Mouse (Mus musculus): ENCODE measurements around the gene Zbtb4. TPM values are rescaled to one million over a fixed set of nuclear protein-coding genes. Genes with fewer than 3 reads are reported as not detected.
"Not testable (repeated sequence)": the region's sequence is repeated elsewhere in the genome, so short reads cannot be mapped to it uniquely, and the experiment has no call there.

Gene Zbtb4
- 2.3 and 2.4 TPM in 2 replicates for polyA plus RNA-seq (2016; fragmentation: Nextera tagmentation; extraction: Ambion mirVana)

GRCm38 (mm10) chr11:69765221-69766125 lies at the start of gene Zbtb4:
Gene Zbtb4, plus strand, starts transcription at chr11:69765912.
- peak; percentile 74 for ATAC-seq (ENCODE audit: low FRiP score)
- no peaks in the 10 kb centered on the region for H3K36me3 ChIP-seq
- H3K4me1 ChIP-seq: peaks cover 25% of the 10 kb centered on the region
- no peaks in the 10 kb centered on the region for H3K27me3 ChIP-seq
- WGBS: 25% methylated on average over 33 of the region's 55 CpGs
- H3K4me3 ChIP-seq: peak within 1 kb of the TSS; percentile 82
- peak within 1 kb of the TSS; percentile 81 for H3K4me2 ChIP-seq (replicated peaks)
- peak within 1 kb of the TSS; percentile 85 for H3K27ac ChIP-seq
- peak within 1 kb of the TSS; percentile 94 for H3K9ac ChIP-seq
- H3K9me3 ChIP-seq (replicated peaks): no peaks in the 10 kb centered on the region

GRCm38 (mm10) chr11:69715929-69716328 lies 49.8 kb upstream of the Zbtb4 start:
- Histone ChIP-seq H3K4me2 (replicated peaks) (no peak overlapping the region), H3K27me3 (0 out of 2 replicates have a peak, but pooled peaks cover 2% of the 10 kb centered on the region), H3K36me3 (no peaks in the 10 kb centered on the region), H3K9me3 (replicated peaks) (no peaks in the 10 kb centered on the region), H3K27ac (no peak overlapping the region), H3K4me3 (no peak overlapping the region), H3K4me1 (peaks cover 12% of the 10 kb centered on the region), H3K9ac (no peak overlapping the region)
- ATAC-seq (ENCODE audit: low FRiP score): no peak
- 21% methylated on average over 5 of the region's 5 CpGs for WGBS

GRCm38 (mm10) chr11:69716953-69717352 lies 48.8 kb upstream of the Zbtb4 start:
- no peak overlapping the region for H3K4me2 ChIP-seq (replicated peaks)
- no peak overlapping the region for H3K9ac ChIP-seq
- H3K4me3 ChIP-seq: no peak overlapping the region
- 59% methylated on average over 4 of the region's 4 CpGs for WGBS
- H3K27ac ChIP-seq: no peak overlapping the region
- no peaks in the 10 kb centered on the region for H3K36me3 ChIP-seq
- 0 out of 2 replicates have a peak, but pooled peaks cover 2% of the 10 kb centered on the region for H3K27me3 ChIP-seq
- no peaks in the 10 kb centered on the region for H3K9me3 ChIP-seq (replicated peaks)
- peaks cover 12% of the 10 kb centered on the region for H3K4me1 ChIP-seq
- no peak for ATAC-seq (ENCODE audit: low FRiP score)

GRCm38 (mm10) chr11:69718661-69719060 lies 47.1 kb upstream of the Zbtb4 start:
- no peak for ATAC-seq (ENCODE audit: low FRiP score)
- whole genome bisulfite sequencing: 29% methylated on average over 15 of the region's 15 CpGs
- Histone ChIP-seq H3K27ac (no peak overlapping the region), H3K9me3 (replicated peaks) (no peaks in the 10 kb centered on the region), H3K27me3 (0 out of 2 replicates have a peak, but pooled peaks cover under 1% of the 10 kb centered on the region), H3K4me1 (peaks cover 12% of the 10 kb centered on the region), H3K4me2 (replicated peaks) (0 out of 2 replicates have a peak overlapping the region, but pooled peaks have one; percentile 3), H3K36me3 (no peaks in the 10 kb centered on the region), H3K9ac (no peak overlapping the region), H3K4me3 (no peak overlapping the region)

- Histone ChIP-seq H3K27ac (no peak overlapping the region), H3K4me2 (replicated peaks) (no peak overlapping the region), H3K9me3 (replicated peaks) (no peaks in the 10 kb centered on the region), H3K27me3 (no peaks in the 10 kb centered on the region), H3K36me3 (no peaks in the 10 kb centered on the region), H3K4me3 (no peak overlapping the region), H3K4me1 (peaks cover 12% of the 10 kb centered on the region), H3K9ac (no peak overlapping the region)
- WGBS: 66% methylated on average over 6 of the region's 6 CpGs
- no peak for ATAC-seq (ENCODE audit: low FRiP score)
Measured at GRCm38 (mm10) chr11:69719423-69719822, 46.3 kb upstream of the Zbtb4 start.

GRCm38 (mm10) chr11:69720852-69721251 lies 44.9 kb upstream of the Zbtb4 start:
- H3K27me3 ChIP-seq: no peaks in the 10 kb centered on the region
- H3K4me2 ChIP-seq (replicated peaks): no peak overlapping the region
- peaks cover 9% of the 10 kb centered on the region for H3K4me1 ChIP-seq
- ATAC-seq (ENCODE audit: low FRiP score): no peak
- 84% methylated on average over 6 of the region's 6 CpGs for WGBS
- H3K36me3 ChIP-seq: no peaks in the 10 kb centered on the region
- no peak overlapping the region for H3K4me3 ChIP-seq
- no peaks in the 10 kb centered on the region for H3K9me3 ChIP-seq (replicated peaks)
- H3K9ac ChIP-seq: no peak overlapping the region
- H3K27ac ChIP-seq: no peak overlapping the region

- Histone ChIP-seq H3K27me3 (no peaks in the 10 kb centered on the region), H3K4me3 (no peak overlapping the region), H3K9me3 (replicated peaks) (no peaks in the 10 kb centered on the region), H3K4me1 (0 out of 2 replicates have a peak, but pooled peaks cover 5% of the 10 kb centered on the region), H3K4me2 (replicated peaks) (no peak overlapping the region), H3K36me3 (no peaks in the 10 kb centered on the region), H3K27ac (no peak overlapping the region), H3K9ac (no peak overlapping the region)
- ATAC-seq (ENCODE audit: low FRiP score): no peak
- 47% methylated on average over 2 of the region's 2 CpGs for WGBS
Measured at GRCm38 (mm10) chr11:69723074-69723473, 42.6 kb upstream of the Zbtb4 start.

GRCm38 (mm10) chr11:69725951-69726350 lies 39.8 kb upstream of the Zbtb4 start:
- H3K36me3 ChIP-seq: no peaks in the 10 kb centered on the region
- no peak overlapping the region for H3K27ac ChIP-seq
- no peaks in the 10 kb centered on the region for H3K4me1 ChIP-seq
- H3K9ac ChIP-seq: no peak overlapping the region
- no peak overlapping the region for H3K4me2 ChIP-seq (replicated peaks)
- 34% methylated on average over 5 of the region's 5 CpGs for WGBS
- no peak for ATAC-seq (ENCODE audit: low FRiP score)
- no peak overlapping the region for H3K4me3 ChIP-seq
- no peaks in the 10 kb centered on the region for H3K27me3 ChIP-seq
- H3K9me3 ChIP-seq (replicated peaks): no peaks in the 10 kb centered on the region

GRCm38 (mm10) chr11:69729063-69729462 lies 36.6 kb upstream of the Zbtb4 start:
- Histone ChIP-seq H3K4me2 (replicated peaks) (no peak overlapping the region), H3K27me3 (no peaks in the 10 kb centered on the region), H3K27ac (no peak overlapping the region), H3K9ac (no peak overlapping the region), H3K9me3 (replicated peaks) (no peaks in the 10 kb centered on the region), H3K4me1 (no peaks in the 10 kb centered on the region), H3K36me3 (peaks cover 11% of the 10 kb centered on the region), H3K4me3 (no peak overlapping the region)
- ATAC-seq (ENCODE audit: low FRiP score): no peak
- 15% methylated on average over 3 of the region's 3 CpGs for WGBS

- not testable (repeated sequence) for H3K4me2 ChIP-seq (replicated peaks); H3K4me1 ChIP-seq; H3K9me3 ChIP-seq (replicated peaks); ATAC-seq (ENCODE audit: low FRiP score); H3K4me3 ChIP-seq; H3K27me3 ChIP-seq; H3K27ac ChIP-seq; H3K9ac ChIP-seq
- WGBS: 86% methylated on average over 2 of the region's 3 CpGs
- peaks cover 34% of the 10 kb centered on the region for H3K36me3 ChIP-seq
Measured at GRCm38 (mm10) chr11:69731408-69731807, 34.3 kb upstream of the Zbtb4 start.

GRCm38 (mm10) chr11:69751635-69752034 lies 14.1 kb upstream of the Zbtb4 start:
- Histone ChIP-seq H3K27ac (no peak overlapping the region), H3K4me3 (no peak overlapping the region), H3K4me2 (replicated peaks) (no peak overlapping the region), H3K27me3 (no peaks in the 10 kb centered on the region), H3K9me3 (replicated peaks) (no peaks in the 10 kb centered on the region), H3K36me3 (peaks cover 14% of the 10 kb centered on the region), H3K9ac (no peak overlapping the region), H3K4me1 (peaks cover 35% of the 10 kb centered on the region)
- no peak for ATAC-seq (ENCODE audit: low FRiP score)
- WGBS: 81% methylated on average over 3 of the region's 3 CpGs

- H3K36me3 ChIP-seq: peaks cover 5% of the 10 kb centered on the region
- H3K27ac ChIP-seq: no peak overlapping the region
- H3K27me3 ChIP-seq: no peaks in the 10 kb centered on the region
- H3K4me2 ChIP-seq (replicated peaks): no peak overlapping the region
- H3K9ac ChIP-seq: no peak overlapping the region
- no peak for ATAC-seq (ENCODE audit: low FRiP score)
- peaks cover 43% of the 10 kb centered on the region for H3K4me1 ChIP-seq
- H3K9me3 ChIP-seq (replicated peaks): no peaks in the 10 kb centered on the region
- no peak overlapping the region for H3K4me3 ChIP-seq
Measured at GRCm38 (mm10) chr11:69752686-69753085, 13.0 kb upstream of the Zbtb4 start.

- Histone ChIP-seq H3K27me3 (no peaks in the 10 kb centered on the region), H3K4me1 (peaks cover 43% of the 10 kb centered on the region), H3K9ac (no peak overlapping the region), H3K27ac (no peak overlapping the region), H3K4me3 (no peak overlapping the region), H3K4me2 (replicated peaks) (0 out of 2 replicates have a peak overlapping the region, but pooled peaks have one; percentile 76), H3K9me3 (replicated peaks) (no peaks in the 10 kb centered on the region), H3K36me3 (no peaks in the 10 kb centered on the region)
- 92% methylated on average over 5 of the region's 5 CpGs for WGBS
- no peak for ATAC-seq (ENCODE audit: low FRiP score)
Measured at GRCm38 (mm10) chr11:69754233-69754632, 11.5 kb upstream of the Zbtb4 start.

Measured in hindbrain, embryonic 12.5 days (tissue).